Mouse (Mus musculus): Measurements from ENCODE around the gene H2-T3.
"Not testable (repeated sequence)": the region's sequence is repeated elsewhere in the genome, so short reads cannot be mapped to it uniquely, and the experiment has no call there.

The H2-T3 gene

GRCm38 (mm10) chr17:36190169-36190507, at the start of gene H2-T3:
Gene H2-T3 (minus strand): TSS chr17:36190287.
- DNase-seq = no peak

- no peak for DNase-seq
Observed at GRCm38 (mm10) chr17:36237321-36237921, 47.3 kb upstream of the H2-T3 start.

- DNase-seq = peak; percentile 40
Observed at GRCm38 (mm10) chr17:36235300-36235699, 45.2 kb upstream of the H2-T3 start.

- no peak for DNase-seq
Observed at GRCm38 (mm10) chr17:36233572-36233971, 43.5 kb upstream of the H2-T3 start.

GRCm38 (mm10) chr17:36231318-36231717, 41.2 kb upstream of the H2-T3 start:
- peak; percentile 74 for DNase-seq

- no peak for DNase-seq
Observed at GRCm38 (mm10) chr17:36229046-36229445, 39.0 kb upstream of the H2-T3 start.

GRCm38 (mm10) chr17:36226921-36227320, 36.8 kb upstream of the H2-T3 start:
- DNase-seq = no peak

- no peak for DNase-seq
Observed at GRCm38 (mm10) chr17:36225231-36225824, 35.2 kb upstream of the H2-T3 start.

GRCm38 (mm10) chr17:36224451-36224850, 34.4 kb upstream of the H2-T3 start:
- no peak for DNase-seq

- DNase-seq = no peak
Observed at GRCm38 (mm10) chr17:36218594-36219155, 28.6 kb upstream of the H2-T3 start.

- no peak for DNase-seq
Observed at GRCm38 (mm10) chr17:36215586-36215985, 25.5 kb upstream of the H2-T3 start.

- DNase-seq = no peak
Observed at GRCm38 (mm10) chr17:36206846-36207245, 16.8 kb upstream of the H2-T3 start.

- DNase-seq = no peak
Observed at GRCm38 (mm10) chr17:36205862-36206261, 15.8 kb upstream of the H2-T3 start.

- peak; percentile 28 for DNase-seq
Observed at GRCm38 (mm10) chr17:36205456-36205855, 15.4 kb upstream of the H2-T3 start.

GRCm38 (mm10) chr17:36201851-36202250, 11.8 kb upstream of the H2-T3 start:
- no peak for DNase-seq

GRCm38 (mm10) chr17:36198317-36198716, 8.2 kb upstream of the H2-T3 start:
- DNase-seq = no peak

- DNase-seq = no peak
Observed at GRCm38 (mm10) chr17:36194471-36194870, 4.4 kb upstream of the H2-T3 start.

- DNase-seq = peak; percentile 73
Observed at GRCm38 (mm10) chr17:36193546-36194141, 3.6 kb upstream of the H2-T3 start.

- no peak for DNase-seq
Observed at GRCm38 (mm10) chr17:36192371-36192770, 2.3 kb upstream of the H2-T3 start.

GRCm38 (mm10) chr17:36189491-36190168, 457 bp downstream of the H2-T3 start:
- no peak for DNase-seq

GRCm38 (mm10) chr17:36187540-36187939, 2.5 kb downstream of the H2-T3 start:
- DNase-seq = no peak

- no peak for DNase-seq
Observed at GRCm38 (mm10) chr17:36182212-36182611, 7.9 kb downstream of the H2-T3 start.

- DNase-seq = not testable (repeated sequence)
Observed at GRCm38 (mm10) chr17:36179446-36179845, 10.6 kb downstream of the H2-T3 start.

- not testable (repeated sequence) for DNase-seq
Observed at GRCm38 (mm10) chr17:36178938-36179337, 11.1 kb downstream of the H2-T3 start.
